Mouse (Mus musculus) CH12.LX (cell line): Measurements from ENCODE around the gene Shisal2b.

Source experiments
- CTCF ChIP-seq, 2 experiments: IDR thresholded peaks in 1 of 2; conservative IDR thresholded peaks in 1 of 2; 2 replicates each; pipeline ENCODE4 v1.5.1; 2011 to 2012; ENCODE audit warnings: low read depth in 2 of 2, low read length in 2 of 2, improper control_type of control experiment in 1 of 2, inconsistent platforms in 1 of 2, mild to moderate bottlenecking in 1 of 2, moderate library complexity in 1 of 2
- EP300 ChIP-seq: IDR thresholded peaks from 2 replicates; pipeline ENCODE4 v1.6.1; 2011; ENCODE audit warnings: low read length, improper control_type of control experiment
- GABPA ChIP-seq: IDR thresholded peaks from 2 replicates; pipeline ENCODE4 v1.6.1; 2012; ENCODE audit warnings: low read depth, low read length, improper control_type of control experiment, inconsistent platforms; ENCODE audit not compliant: insufficient replicate concordance
- MAX ChIP-seq: IDR thresholded peaks from 2 replicates; pipeline ENCODE4 v1.6.1; 2011; ENCODE audit warnings: low read length, improper control_type of control experiment
- MAZ ChIP-seq: IDR thresholded peaks from 2 replicates; pipeline ENCODE4 v1.6.1; 2012; ENCODE audit warnings: low read depth, mild to moderate bottlenecking, inconsistent platforms, low read length, improper control_type of control experiment, moderate library complexity
- POLR2A ChIP-seq: IDR thresholded peaks from 2 replicates; pipeline ENCODE4 v1.6.1; 2011; ENCODE audit warnings: low read depth, mild to moderate bottlenecking, improper control_type of control experiment, low read length

DNA sequence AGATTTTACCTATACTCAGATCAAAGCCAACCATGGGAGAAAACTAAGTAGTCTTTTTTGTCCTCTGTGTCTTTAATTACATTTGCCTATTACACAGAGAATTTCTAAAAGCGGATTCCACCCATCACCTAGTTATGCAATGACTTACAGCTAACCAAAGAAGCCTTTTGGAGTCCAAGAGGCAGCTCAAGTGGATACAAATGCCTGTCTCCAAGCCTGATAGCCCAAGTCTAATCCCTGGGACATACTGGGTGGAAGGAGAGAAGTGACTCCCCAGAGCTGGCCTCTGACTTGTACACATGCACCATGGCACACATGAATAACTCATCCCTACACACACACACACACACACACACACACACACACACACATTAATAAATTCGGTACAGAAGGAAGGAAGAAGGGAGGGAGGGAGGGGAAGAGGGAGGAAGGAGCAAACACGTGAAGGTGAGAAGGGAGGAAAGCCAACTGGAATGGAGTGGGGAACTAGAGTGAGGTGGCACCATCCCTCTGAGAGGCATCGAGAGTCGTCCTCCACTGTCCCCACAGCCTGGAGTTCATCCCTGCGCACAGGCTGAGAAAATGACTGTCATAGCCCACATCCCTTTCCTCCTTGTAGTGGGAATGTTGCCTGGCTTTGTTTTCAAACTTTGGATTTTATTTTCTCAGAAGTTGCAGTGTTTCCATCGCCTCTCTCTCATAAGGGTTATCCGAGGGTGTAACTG lies 22.8 kb upstream of the Shisal2b start:
- TF ChIP-seq EP300 (no peak), POLR2A (no peak), MAZ (no peak), CTCF (conservative IDR thresholded peaks at IDR 0.05 in 1 of 2, IDR thresholded peaks at IDR 0.05 in 1 of 2; ENCODE audit: low read depth in 2 of 2, low read length in 2 of 2) (no peak), MAX (no peak), GABPA (no peak)
